Mouse (Mus musculus): Measurements from ENCODE around the gene Cdkn1b.

Gene Cdkn1b

DNA sequence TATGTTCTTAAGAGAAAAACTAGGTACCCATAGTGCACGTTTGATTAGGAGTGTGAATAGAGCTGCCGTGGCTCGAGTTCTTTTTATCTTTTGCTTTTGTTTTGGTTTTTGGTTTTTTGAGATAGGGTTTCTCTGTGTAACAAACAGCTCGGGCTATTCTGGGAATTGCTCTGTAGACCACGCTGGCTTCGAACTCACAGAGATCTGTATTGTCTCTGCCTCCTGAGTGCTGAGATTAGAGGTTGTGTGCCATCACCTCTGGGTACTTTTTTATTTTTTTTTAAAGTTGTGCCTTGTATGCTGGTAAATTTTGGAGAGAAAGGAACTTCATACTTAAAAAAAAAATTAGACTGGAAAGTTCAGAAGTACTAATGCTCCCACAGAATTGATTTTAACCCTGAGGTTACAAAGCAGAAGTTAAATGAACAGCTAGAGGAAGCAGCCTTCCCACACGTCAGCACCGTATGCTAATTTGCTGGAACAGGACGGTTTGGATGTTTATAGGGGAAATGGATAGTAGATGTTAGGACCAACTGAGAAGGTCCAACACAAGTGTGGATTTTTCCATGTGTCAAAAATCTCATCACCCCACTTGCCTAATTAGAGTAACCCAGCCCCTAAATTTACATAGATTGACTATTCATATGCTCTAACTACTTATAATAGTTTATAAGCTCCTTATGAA lies 2.5 kb downstream of the Cdkn1b start:
- TF ChIP-seq POU5F1 (IDR thresholded peaks at IDR 0.05; ENCODE audit: borderline replicate concordance, low read length) (no peak), NANOG (IDR thresholded peaks at IDR 0.05; ENCODE audit: borderline replicate concordance, low read length) (no peak), CTCF (conservative IDR thresholded peaks at IDR 0.05; ENCODE audit: low read length) (no peak)
- Histone ChIP-seq H3K4me3 (replicated peaks; ENCODE audit: low read length) (peak overlapping the region; percentile 70), H3K4me1 (replicated peaks; ENCODE audit: low read depth, low read length) (peaks cover 45% of the 10 kb centered on the region), H3K9me3 (ENCODE audit: low read length) (no peaks in the 10 kb centered on the region), H3K36me3 (ENCODE audit: insufficient read depth, low read length) (peaks cover 25% of the 10 kb centered on the region), H3K27me3 (ENCODE audit: insufficient read depth, low read length) (peaks cover 19% of the 10 kb centered on the region)

DNA sequence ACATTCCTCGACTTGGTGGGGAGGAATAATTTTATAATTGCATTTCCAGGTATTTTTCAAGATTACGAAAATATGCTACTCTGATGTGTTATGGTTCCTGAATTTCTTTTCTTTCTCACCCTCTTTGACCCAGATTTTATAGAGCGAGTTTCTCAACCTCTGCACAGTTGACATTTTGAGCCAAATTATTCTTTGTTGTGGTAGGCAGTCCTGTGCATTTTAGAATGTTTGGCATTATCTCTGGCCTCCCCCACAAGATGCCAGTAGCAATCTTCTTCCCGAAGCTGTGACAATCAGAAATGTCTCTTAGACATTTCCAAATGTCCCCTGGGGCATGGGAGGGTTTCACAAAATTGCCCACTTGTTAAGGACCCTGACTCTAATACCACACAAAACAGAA lies 3.5 kb downstream of the Cdkn1b start:
- no peak for TF ChIP-seq NANOG (IDR thresholded peaks at IDR 0.05; ENCODE audit: borderline replicate concordance, low read length)
- no peak for TF ChIP-seq POU5F1 (IDR thresholded peaks at IDR 0.05; ENCODE audit: borderline replicate concordance, low read length)
- no peak for TF ChIP-seq CTCF (conservative IDR thresholded peaks at IDR 0.05; ENCODE audit: low read length)

DNA sequence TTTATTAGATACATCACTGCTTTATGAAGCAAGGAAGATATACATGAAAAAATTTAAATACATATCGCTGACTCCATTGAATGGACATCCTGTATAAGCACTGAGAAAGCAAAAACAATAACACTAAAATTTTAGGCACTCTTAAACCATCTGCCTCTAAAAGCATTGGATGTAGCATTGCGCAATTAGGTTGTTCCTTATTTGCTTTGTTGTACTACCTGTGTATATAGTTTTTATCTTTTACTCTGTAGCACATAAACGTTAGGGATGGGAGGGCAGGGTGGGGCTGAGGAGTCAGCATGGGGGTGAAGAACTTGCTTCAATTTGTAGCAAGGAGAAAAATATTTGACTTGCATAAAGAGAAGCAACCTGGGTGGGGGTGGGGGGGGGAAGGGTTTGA lies 4.1 kb downstream of the Cdkn1b start:
- TF ChIP-seq NANOG (IDR thresholded peaks at IDR 0.05; ENCODE audit: borderline replicate concordance, low read length) (no peak), POU5F1 (IDR thresholded peaks at IDR 0.05; ENCODE audit: borderline replicate concordance, low read length) (no peak), CTCF (conservative IDR thresholded peaks at IDR 0.05; ENCODE audit: low read length) (no peak)
- Histone ChIP-seq H3K36me3 (ENCODE audit: insufficient read depth, low read length) (peaks cover 25% of the 10 kb centered on the region), H3K27me3 (ENCODE audit: insufficient read depth, low read length) (peaks cover 5% of the 10 kb centered on the region; the same call in 1 of the 2 replicates)

More for the DNA sequence above, 3.5 kb downstream of the Cdkn1b start:
- Histone ChIP-seq H3K4me3 (replicated peaks; ENCODE audit: low read length) (no peak overlapping the region), H3K27me3 (ENCODE audit: insufficient read depth, low read length) (peaks cover 9% of the 10 kb centered on the region; the same call in 1 of the 2 replicates), H3K36me3 (ENCODE audit: insufficient read depth, low read length) (peaks cover 25% of the 10 kb centered on the region), H3K4me1 (replicated peaks; ENCODE audit: low read depth, low read length) (peaks cover 35% of the 10 kb centered on the region), H3K9me3 (ENCODE audit: low read length) (no peaks in the 10 kb centered on the region)

DNA sequence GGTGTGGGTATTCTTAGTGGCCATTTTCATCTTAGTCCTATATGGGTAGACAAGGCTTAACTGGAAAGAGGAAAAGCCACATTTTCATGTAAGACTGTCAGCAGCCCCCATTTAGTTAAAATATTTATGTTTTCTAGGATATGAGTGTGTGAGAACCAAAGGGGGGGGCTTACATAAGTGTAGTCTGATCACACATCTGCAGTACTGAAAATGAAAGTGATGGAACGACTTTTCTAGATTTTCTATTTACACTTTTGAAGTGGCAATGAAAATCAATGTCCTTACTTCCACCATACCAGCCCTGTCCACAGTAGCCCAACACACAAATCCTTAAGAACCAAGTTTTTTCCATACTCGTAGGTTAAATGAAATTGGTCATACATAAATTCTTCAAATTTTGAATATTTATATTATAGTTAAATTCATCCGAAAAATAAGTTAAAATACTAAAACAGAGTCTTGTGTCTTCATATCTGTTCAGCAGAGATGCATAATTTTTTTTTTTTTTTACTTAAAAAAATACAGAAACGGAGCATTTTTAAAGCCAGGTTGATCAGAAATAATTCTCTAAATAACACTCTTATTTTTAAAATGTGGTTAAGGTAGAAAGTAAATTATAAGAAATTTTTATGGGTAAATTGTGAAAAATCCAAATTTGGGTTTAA lies 5.6 kb downstream of the Cdkn1b start:
- Histone ChIP-seq H3K27me3 (ENCODE audit: insufficient read depth, low read length) (peaks cover 2% of the 10 kb centered on the region; the same call in 1 of the 2 replicates), H3K4me3 (replicated peaks; ENCODE audit: low read length) (peak overlapping the region; percentile 82), H3K9me3 (ENCODE audit: low read length) (no peaks in the 10 kb centered on the region), H3K36me3 (ENCODE audit: insufficient read depth, low read length) (peaks cover 25% of the 10 kb centered on the region), H3K4me1 (replicated peaks; ENCODE audit: low read depth, low read length) (peaks cover 45% of the 10 kb centered on the region)
- no peak for TF ChIP-seq CTCF (conservative IDR thresholded peaks at IDR 0.05; ENCODE audit: low read length)
- no peak for TF ChIP-seq POU5F1 (IDR thresholded peaks at IDR 0.05; ENCODE audit: borderline replicate concordance, low read length)
- TF ChIP-seq NANOG (IDR thresholded peaks at IDR 0.05; ENCODE audit: borderline replicate concordance, low read length), result no peak

More for the DNA sequence above, 4.1 kb downstream of the Cdkn1b start:
- no peaks in the 10 kb centered on the region for H3K9me3 ChIP-seq (ENCODE audit: low read length)
- peaks cover 35% of the 10 kb centered on the region for H3K4me1 ChIP-seq (replicated peaks; ENCODE audit: low read depth, low read length)
- no peak overlapping the region for H3K4me3 ChIP-seq (replicated peaks; ENCODE audit: low read length)

DNA sequence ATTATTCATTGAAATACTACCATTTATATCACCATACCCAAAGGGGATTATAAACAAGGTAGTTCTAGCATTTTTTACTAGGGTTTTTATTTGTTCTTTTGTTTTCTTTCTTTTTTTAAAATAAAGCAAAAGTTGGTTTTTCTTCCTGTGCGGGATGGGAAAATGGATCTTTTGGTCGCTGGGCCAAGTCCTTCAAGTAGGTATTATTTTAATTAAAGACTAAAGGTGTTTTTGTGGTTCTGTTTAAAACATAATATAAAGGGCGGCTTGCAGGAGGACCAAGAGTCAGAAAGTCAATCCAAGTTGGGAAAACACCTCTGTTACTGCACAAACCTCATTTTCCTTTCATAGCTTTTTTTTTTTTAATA lies 6.1 kb downstream of the Cdkn1b start:
- Histone ChIP-seq H3K36me3 (ENCODE audit: insufficient read depth, low read length) (peaks cover 25% of the 10 kb centered on the region), H3K9me3 (ENCODE audit: low read length) (no peaks in the 10 kb centered on the region), H3K4me3 (replicated peaks; ENCODE audit: low read length) (peak overlapping the region; percentile 82), H3K27me3 (ENCODE audit: insufficient read depth, low read length) (no peaks in the 10 kb centered on the region), H3K4me1 (replicated peaks; ENCODE audit: low read depth, low read length) (peaks cover 45% of the 10 kb centered on the region)
- TF ChIP-seq CTCF (conservative IDR thresholded peaks at IDR 0.05; ENCODE audit: low read length) (no peak), NANOG (IDR thresholded peaks at IDR 0.05; ENCODE audit: borderline replicate concordance, low read length) (no peak), POU5F1 (IDR thresholded peaks at IDR 0.05; ENCODE audit: borderline replicate concordance, low read length) (no peak)

DNA sequence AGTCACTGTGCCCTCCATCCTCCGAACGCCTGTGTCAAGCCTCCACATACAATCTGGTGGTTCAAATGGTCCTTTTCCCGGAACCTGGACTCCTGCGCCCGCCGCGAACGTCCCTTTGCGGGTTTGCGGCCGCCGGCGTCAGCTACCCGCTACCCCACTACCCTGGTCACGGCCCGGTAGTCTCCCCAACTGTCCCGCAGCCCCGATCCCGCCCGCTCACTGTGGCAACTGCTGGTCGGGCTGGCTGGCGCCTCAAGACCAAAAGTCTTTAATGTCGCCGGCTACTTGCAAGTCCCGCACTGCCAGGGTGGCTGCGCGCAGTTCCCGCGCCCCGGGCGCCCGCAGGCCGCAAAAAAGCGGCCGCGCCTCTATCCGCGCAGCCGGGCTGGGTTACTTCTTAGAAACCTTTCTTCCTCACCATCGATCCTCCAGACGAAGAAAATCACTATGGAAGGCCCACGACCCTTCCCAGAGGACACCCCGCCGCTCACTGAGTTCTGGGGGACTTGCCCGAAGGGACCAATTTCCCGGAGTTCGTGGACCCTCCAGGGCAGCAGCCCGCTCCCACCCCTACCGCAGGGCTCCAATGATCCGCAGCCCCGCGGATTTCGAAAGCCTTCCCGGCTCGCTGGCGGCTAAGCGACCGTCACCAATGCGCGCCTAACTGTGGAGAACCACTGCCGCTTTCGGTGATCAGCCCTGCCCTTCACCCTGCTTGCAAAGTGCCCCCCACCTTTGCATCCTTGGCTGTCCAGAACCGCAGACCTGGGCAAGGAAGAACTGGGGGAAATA lies 6.8 kb downstream of the Cdkn1b start:
- H3K9me3 ChIP-seq (ENCODE audit: low read length), result no peaks in the 10 kb centered on the region
- H3K4me1 ChIP-seq (replicated peaks; ENCODE audit: low read depth, low read length), result peaks cover 41% of the 10 kb centered on the region
- H3K4me3 ChIP-seq (replicated peaks; ENCODE audit: low read length), result peak overlapping the region; percentile 82
- TF ChIP-seq CTCF (conservative IDR thresholded peaks at IDR 0.05; ENCODE audit: low read length), result no peak
- TF ChIP-seq POU5F1 (IDR thresholded peaks at IDR 0.05; ENCODE audit: borderline replicate concordance, low read length), result no peak
- TF ChIP-seq NANOG (IDR thresholded peaks at IDR 0.05; ENCODE audit: borderline replicate concordance, low read length), result no peak
- H3K27me3 ChIP-seq (ENCODE audit: insufficient read depth, low read length), result no peaks in the 10 kb centered on the region
- peaks cover 23% of the 10 kb centered on the region for H3K36me3 ChIP-seq (ENCODE audit: insufficient read depth, low read length)

DNA sequence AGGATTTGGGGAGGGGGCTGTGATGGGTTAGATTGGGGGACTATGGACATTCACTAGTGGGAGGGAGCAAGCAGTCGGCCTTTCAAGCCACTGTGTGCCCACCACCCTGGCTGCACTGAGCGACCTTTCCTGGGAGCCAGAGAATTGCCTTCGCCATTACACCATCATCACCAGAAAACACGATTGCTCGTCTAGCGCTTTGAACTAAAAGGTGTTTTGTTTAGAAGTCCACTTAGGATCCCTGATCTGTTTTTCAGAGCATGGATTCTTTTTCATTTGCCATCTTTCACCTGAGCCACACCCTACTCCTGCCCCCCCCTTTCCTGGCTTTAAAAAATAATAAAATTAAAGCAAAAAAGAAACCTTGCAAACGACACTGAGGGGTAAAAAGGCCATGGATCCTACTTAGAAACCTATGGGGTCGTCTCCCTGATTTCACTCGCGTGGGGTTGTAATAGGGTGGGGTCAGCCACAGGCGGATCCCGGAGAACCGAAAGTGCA lies 7.4 kb downstream of the Cdkn1b start:
- Histone ChIP-seq H3K9me3 (ENCODE audit: low read length) (no peaks in the 10 kb centered on the region), H3K4me1 (replicated peaks; ENCODE audit: low read depth, low read length) (peaks cover 36% of the 10 kb centered on the region), H3K27me3 (ENCODE audit: insufficient read depth, low read length) (no peaks in the 10 kb centered on the region), H3K4me3 (replicated peaks; ENCODE audit: low read length) (peak overlapping the region; percentile 82), H3K36me3 (ENCODE audit: insufficient read depth, low read length) (peaks cover 16% of the 10 kb centered on the region)
- TF ChIP-seq CTCF (conservative IDR thresholded peaks at IDR 0.05; ENCODE audit: low read length) (no peak), POU5F1 (IDR thresholded peaks at IDR 0.05; ENCODE audit: borderline replicate concordance, low read length) (no peak), NANOG (IDR thresholded peaks at IDR 0.05; ENCODE audit: borderline replicate concordance, low read length) (no peak)

Data from E14TG2a.4 (cell line).